Mouse (Mus musculus) embryonic fibroblast, embryonic 13.5 days (primary cell): ENCODE results near the gene Hsd17b2.

Source experiments
- CTCF ChIP-seq: IDR thresholded peaks from 2 replicates; pipeline ENCODE4 v1.5.1; 2011; ENCODE audit warnings: mild to moderate bottlenecking, control low read depth, low read length, moderate library complexity, borderline replicate concordance; ENCODE audit not compliant: insufficient read depth
- POLR2A ChIP-seq: IDR thresholded peaks from 2 replicates; pipeline ENCODE4 v1.6.1; 2011; ENCODE audit warnings: low read depth, mild to moderate bottlenecking, control low read depth, low read length, moderate library complexity

DNA sequence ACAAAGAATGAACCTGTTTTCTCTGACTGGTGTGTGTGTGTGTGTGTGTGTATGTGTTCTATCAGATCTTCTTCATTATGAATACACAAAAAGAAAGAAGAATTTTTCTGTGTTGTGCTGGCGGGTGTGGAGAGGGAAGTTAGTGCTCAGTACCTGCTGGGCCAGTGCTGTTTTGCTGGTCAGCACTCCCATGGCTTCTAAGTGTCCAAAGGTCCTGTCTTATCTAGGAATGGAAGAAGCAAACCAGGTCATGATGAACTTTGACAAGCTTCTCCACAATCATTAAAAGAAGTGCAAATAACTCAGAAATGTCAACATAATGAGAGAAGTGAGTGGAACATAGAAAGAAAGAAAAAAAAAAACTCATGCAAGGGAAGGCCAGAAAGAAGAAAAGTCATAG lies 6.1 kb upstream of the Hsd17b2 start:
- TF ChIP-seq CTCF (no peak), POLR2A (no peak)
